Mouse (Mus musculus) kidney, postnatal 4 days (tissue): ENCODE measurements around the gene Serp2.

ENCODE experiments used
- DNase-seq, 2 experiments: peaks; one replicate each; pipeline ENCODE4 v3.0.0; 2021; ENCODE audit warnings: mixed read lengths in 2 of 2

Serp2 gene

DNA sequence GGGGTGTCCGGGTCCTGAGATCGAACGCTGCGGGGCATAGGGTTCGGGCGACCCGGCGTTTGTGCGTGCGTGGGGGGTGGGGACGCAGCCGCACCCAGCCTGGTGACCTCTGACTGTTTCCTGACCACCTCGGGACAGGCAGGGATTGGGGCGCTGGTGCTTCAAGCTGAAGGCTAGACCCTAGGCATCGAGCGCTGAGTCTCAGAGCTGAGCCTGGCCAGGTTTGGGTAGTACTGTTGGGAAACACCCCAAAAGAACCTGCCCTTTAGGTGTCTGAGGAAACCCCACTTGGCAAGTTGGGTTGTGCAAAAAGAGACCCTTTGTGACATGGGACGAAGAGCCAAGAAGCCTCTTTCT, at the start of gene Serp2:
Gene Serp2 (minus strand): TSS at position 38 of the 357 bp plus-strand sequence.
- no peak for DNase-seq

DNA sequence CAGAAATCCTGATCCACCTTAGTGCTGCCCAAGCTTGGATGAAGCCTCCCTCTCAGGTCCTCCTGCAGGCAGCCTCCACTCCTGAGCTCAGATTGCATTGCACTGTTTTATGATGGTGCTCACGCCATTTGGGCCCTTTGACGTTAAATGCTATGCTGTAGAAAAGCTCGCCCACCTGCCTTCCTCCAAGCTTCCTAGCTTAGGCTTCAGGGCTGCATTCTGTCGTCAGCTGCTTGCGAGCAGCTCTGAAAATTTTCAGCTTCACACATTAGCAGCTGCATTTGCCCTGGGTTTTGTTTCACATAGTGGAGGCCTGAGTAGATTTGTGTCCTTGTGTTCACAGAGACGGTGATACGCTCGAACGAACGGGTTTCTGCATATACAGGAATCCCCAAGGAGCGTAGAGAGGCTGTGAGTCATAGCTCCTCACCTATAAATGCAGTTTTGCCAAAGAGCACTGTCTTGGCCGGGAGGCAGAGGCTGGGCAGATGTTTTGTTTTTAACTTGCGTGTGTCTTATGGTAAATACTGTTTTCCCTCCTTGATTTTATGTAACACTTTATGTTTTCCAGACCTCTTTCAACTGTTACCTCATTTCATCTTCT, 49.3 kb upstream of the Serp2 start:
- no peak for DNase-seq

DNA sequence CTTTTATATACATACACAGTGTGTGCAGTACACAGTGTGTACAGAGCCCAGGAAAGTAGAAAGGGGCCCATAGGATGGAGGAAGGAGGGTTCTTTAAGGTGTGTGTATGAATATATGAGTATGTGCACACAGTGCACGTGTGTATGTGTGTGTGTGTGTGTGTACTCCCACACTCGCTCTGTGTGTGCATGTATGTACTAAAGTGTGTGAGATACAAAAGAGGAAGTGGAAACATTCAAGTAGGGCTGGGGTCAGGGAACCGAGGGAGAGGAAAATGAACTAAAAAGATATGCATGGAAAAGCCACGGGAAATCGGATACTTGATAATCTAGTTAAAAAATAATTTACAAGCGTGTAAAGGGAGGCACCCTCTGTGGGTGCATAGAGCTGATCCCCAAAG, 47.3 kb upstream of the Serp2 start:
- no peak for DNase-seq

DNA sequence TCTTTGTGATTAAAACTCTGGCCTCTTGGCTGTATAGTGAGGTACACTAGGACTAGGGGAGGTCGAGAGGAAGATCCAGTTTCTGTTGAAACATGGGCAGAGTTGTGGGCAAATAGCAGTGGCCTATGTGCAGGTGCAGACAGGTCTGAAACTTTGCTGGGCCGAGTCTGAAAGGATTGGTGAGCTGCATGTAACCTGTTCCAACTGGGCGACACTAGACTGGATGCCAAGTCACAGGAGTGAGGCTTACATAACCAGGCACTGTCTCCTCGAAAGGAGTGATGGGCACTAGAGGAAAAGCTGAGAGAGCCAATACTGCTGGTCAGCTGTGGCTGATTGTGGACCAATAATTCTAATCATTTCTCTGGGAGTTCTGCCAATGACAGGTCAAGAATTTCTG, 45.0 kb upstream of the Serp2 start:
- no peak for DNase-seq

DNA sequence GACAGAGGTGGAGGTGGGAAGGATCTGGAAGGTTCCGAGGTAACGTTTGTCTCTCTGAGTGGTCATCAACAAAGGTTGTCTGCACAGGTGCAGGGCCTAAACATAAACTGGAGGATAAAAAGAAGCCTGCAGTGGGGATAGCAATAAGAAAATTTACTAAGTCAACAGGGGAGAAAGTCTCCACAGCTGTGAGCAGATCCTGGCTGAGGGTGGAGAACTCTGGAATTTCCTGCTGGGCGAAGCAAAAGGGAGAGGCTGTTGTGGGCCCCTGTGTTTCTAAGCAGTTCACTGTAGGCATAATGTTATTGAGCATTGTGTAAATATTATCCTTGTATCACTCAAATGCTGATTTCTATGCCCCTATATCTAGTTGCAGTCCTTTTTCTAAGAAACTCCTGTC, 43.7 kb upstream of the Serp2 start:
- no peak for DNase-seq

DNA sequence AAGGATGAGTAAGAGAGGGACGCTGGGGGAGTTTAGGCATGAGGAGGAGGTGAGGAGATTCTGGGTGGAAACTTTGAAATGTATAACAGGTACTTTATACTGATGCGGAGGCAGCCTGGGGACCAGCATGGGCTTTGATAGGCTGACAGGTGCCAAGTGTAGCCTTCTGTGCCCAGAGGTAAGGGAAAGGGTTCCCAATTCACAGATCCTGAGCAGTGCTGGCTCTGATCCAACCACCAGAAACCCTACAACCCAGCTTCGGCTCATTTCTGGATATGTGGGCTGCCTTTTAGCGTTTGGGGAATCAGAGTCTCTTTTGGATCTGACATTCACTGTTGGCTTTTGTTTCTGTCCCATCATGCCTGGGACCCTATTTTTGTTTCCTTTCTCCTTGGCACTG, 43.0 kb upstream of the Serp2 start:
- DNase-seq: no peak

DNA sequence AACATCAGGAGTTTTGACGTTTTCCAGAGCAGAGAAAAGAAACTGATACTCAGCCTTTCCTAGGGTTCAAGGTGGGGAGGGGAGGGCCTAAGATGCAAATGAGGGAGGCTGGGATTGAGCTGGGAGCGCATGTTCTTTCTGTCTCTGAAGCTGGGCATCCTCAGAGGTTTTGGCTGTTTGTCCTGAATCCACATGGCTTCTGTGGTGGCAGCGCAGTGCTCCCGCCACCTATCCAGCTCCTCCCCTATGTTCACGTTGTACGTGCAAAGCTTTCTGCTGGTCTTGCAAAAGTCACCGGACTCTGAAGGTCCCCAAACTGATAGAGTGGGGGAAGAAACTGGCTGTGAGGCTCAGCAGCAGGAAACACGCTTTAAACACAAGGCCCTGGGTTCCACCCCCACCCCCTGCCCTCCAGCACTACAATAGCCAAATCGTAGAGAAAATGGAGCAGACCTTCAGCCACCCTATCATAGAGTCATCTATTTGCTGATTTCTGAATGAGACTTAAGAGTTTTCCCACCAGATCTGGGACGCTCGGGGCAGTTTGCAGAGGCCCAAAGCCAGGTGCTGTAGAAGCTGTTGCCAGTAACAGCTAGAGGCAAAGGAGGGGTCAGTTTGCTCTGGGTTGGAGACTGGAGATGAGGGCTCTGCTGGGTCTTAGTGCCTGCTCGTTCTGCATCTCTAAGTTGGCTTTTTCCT, 42.0 kb upstream of the Serp2 start:
- peak; percentile 49 to 65 for DNase-seq

DNA sequence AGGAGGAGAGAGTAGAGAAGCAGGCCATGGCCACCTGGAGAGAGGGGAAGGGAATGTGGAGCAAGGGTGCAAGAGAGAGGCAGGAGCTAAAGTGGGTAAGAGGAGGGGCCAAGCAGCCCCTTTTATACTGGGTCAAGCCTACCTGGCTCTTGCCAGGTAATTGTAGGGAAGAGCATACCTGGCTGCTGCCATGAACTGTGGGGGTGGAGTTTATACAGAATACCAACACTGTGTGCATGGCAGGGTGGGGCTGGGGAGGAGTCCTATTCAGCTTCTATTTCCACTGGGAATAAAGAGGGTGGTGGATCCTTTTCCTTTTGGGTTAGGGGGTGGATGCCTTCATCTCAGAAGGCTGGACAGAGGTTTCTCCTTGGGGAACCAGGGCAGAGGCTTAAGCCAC, 41.1 kb upstream of the Serp2 start:
- DNase-seq: no peak

DNA sequence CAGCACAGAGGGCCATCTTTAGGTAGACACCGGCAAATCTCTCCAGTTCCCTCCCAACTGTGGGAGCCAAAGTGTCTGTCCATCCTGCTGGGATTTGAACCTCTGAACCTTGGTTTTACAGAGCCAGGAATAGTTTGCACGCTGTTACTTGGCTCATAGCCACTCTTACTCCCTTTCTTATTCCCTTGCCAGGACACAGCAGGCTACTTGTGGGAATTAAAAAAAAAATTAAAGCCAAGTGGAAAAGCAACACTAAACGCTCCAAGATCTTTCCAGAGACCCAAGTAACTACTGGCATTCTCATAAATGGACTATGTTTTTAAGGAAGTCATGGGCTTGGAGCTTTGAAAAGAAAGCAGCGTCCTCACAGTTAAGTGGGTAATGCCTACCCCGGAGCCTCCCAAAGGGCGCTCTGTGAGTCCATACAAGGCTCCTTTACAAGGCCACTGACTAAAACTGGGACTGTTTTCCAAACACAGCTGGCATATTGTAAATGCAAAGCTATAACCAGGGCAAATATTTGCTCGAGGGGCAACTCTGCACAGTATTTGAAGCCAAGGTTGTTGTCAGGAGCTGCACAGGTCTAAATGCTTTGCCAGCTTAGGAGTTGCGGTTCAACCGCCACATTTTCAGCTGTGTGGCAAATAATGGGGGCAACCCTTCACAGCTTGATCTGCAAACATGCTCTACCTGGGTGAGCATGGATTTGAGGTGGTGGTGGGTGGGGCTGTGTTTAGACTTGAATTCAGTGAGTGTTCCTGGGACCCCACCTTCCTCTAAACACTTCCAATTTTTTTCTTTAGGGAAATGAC, 38.6 kb upstream of the Serp2 start:
- DNase-seq: no peak

DNA sequence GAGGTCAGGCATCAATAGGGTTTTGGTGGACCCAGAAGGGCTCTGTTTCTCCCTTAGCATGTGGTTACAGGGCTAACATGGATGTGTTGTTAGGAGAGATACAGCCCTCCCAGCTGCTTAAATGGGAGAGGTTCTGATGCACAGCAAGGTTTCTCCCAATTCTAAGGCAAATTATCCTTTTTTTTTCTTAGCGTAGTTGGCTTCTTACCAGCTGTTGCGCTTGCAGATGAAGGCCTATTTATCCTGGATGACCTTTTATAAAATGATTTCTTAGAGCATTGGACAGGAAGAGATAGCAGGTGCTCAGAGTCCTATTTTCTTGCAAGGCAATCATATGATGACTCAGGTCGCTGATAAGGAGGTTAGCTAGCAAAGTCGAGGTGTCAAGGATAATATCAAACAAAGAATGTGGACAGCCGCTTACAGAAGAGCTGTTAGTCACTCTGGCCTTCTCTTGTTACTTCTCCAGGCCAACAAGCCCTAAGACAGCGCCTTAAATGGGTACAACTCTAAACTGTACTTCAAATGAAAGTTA, 37.7 kb upstream of the Serp2 start:
- DNase-seq: no peak

DNA sequence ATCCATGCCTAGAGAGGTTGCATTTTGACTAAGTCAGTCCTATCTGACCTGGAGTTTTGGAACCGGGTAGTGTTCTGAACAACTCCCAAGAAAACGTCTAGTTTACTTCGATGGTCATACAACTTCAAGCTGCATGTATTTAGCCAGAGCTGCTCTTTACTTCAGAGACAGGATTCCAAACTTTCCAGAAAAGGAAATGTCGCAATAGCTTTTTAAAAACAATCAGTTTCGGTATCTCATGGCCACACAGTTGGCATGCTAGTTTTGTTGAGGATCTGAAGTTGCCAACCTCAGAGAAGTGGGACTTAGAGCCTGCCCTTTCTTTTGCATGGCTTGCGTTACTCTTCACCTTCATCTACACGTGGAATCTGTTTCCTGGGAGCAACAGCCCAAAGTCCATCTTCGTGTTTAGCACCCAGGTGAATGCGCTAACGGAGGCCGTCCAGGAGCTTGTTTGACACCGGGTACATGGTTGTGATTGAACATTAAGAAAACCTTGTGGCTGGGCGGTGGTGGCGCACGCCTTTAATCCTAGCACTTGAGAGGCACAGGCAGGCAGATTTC, 37.0 kb upstream of the Serp2 start:
- no peak for DNase-seq

DNA sequence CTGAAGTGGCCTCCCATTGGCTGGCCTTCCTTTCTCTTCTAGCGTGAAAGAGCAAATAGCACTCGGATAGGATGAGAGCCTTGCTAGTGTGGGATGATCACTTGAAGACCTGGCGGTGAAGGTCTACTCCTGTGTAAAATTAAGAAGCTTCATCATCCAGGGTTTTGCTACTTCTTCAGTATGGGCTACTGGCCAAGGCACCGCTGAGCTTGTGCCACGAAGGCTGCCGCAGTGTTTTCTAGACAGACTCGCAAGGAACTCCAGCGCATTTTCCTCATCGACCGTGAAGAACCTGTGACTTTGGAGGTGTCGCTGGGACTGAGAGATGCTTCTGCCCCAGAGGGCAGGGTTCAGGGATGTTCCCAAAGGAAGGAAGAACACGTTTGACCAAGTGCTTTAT, 36.0 kb upstream of the Serp2 start:
- DNase-seq: no peak

DNA sequence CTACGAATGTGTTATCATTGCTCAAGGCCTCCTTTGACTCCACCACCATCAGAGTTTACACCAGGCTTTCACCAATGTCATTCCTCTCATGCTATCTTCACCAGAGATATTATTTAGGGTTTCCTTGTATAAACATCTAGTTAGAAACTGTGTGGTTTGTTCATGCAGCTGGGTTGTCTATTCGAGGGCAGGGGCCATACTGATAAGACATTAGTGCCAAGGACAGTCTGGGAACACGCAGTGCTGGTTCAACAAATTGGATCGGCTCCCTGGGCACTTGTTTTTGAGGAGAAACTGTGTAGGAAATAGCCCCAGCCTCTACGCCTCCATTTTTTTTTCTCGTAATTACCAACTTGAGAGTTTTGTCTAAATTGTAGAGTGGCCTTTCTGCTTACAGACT, 35.4 kb upstream of the Serp2 start:
- no peak for DNase-seq

DNA sequence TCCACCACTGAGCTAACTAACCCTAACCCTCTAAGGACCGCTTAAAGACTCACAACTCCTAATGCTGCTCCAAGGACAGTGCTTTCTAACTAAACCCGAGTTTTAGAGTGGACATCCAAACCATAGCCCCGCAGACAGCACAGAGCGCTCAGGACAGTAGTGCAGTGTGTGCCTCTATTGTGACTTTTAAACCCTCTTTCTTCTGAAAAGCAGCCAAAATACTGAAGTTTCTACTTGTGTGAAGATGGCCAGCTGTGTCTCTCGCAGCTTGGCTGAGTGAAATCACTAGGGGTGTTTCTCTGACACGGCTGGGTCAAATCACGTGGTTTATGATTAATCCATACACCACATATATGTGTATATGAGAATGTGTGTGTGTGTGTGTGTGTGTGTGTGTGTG, 33.4 kb upstream of the Serp2 start:
- no peak for DNase-seq

DNA sequence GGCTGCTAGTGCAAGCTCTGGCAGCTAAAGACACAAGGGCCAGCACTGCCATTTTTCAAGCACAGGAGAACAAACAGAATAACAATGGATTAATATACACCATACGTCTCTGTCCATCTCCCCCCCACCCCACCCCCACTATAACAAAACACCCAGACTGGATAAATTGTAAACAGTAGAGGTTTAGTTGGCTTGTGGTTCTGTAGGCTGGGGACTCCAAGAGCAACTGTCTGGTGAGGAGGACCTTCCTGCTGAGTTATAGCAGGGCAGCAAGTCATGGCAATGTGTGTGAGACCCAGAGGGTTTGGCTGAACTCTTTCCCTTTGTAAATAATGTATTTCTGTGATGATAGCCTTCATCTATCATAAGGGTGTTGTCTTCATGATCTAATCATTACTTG, 33.0 kb upstream of the Serp2 start:
- DNase-seq: no peak

DNA sequence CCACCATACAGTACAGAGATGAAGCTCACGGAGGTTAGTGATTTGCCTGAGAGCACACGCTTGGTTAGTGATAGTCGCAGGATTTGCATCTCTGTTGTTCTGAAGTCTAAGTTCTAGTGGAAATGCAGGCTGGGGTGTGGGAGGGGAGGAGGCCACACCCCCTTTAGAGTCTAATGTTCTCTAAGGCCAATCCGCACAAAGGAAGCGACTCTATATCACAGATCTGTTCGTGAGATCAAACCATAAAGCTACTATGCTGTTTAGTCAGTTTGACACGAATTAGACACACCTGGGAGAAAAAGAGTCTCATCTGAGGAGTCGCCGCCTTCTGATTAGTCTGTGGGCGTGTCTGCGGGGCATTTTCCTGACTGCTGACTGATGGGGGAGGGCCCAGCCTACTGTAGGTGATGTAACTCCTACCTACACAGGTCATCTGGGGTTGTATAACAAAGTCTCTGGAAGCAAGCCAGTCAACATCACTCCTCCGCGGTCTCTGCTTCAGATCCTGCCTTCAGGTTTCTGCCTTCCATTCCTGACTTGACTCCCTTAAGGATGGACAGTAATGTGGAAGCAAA, 29.2 kb upstream of the Serp2 start:
- DNase-seq: peak in 1 of 2 experiments; percentile 62

DNA sequence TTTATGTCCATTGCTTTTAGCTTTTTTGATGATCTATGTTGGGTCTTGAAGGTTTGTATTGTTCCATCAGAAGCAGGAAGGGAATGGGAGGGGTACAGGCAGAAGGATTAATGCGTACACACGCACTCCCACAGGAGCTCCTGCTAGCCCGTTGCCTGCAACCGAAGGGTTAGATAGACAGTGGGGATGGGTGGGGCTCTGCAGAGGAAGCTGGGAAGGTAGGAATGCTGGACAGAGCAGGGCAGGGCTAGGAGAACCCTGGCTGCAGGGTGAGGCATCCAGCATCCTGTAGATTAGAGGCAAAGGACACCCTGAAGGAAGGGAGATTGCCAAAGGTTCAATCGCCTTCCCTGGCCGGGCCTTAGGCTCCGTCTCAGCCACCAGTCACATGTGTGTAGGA, 27.3 kb upstream of the Serp2 start:
- no peak for DNase-seq

DNA sequence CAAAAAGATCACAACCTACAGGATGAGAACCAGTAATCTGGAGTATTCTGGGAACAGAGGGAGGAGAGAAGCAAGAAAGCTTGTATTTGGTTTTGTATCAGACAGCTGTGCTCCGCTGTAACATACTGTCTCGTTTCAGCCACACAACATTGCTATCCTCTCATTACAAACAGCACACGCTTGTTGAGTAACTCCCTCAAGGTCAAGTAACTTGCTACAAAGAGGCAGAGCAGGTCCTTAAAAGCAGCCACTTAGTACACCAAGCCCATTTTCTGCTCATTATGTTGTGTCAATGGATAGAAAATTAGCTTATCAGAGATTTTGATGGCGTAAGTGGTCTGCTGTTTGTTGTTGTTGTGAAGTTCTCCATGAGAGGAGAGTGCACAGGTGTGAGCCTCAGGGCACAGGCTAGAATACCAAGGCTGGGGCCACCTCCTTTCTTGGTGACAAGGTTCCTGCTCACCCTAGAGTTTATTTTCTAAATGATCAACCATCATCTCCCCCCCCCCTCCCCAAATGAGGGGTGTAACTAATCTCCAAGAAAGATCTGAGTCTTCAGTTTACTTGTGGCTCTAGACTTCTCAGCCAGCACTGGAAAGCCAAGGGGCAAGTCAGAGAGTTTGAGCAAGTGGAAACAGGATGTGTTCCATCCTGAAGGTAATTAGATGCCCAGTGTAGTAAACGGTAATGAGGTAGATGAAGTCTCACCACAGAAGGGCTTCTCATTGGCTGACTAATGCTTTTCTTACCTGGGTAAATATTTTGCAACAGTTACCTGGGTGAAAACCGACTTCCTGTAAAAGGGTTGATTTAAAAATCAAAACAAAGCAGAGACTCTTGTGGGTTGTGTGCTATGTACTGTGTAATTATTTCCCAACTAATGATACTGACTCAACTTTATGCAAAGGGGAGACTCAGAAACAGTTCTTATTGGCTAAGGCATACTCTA, 25.6 kb upstream of the Serp2 start:
- DNase-seq: no peak

DNA sequence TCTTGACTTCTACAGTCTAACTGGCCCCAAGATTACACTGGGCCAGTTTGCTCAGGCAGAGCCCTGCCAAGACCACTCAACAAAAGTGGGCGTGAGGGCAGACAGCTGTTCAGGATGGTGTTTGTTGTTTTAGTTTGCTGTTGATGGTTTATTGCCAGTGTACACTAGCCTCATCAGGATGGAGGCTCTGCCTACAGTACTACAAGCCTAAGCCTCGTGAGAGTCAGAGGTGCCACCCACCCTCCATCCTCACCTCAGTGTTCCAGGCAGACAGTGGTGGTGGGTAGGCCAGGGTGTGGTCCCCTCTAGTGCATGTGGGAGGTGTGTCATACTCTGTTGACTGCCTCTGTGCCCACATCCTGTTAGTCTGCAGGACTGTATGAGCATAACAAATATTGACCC, 23.0 kb upstream of the Serp2 start:
- no peak for DNase-seq

DNA sequence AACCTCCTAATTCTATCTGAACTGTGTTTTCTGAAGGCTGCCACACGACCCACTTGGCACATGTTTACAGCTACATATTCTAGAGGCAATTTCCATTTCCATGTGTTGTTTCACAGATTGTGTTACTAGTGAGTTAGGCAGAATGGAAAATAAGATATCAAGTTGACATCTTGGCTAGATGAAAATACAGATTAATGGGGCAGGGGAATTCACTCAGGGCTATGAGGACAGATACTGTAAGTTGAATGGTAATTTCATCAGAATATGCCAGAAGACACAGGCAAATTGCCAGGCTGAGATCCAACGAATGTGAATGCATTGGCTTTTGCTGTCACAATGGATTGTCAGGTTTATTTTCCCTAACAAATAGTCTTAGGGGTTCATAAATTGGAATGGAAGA, 21.2 kb upstream of the Serp2 start:
- no peak for DNase-seq

DNA sequence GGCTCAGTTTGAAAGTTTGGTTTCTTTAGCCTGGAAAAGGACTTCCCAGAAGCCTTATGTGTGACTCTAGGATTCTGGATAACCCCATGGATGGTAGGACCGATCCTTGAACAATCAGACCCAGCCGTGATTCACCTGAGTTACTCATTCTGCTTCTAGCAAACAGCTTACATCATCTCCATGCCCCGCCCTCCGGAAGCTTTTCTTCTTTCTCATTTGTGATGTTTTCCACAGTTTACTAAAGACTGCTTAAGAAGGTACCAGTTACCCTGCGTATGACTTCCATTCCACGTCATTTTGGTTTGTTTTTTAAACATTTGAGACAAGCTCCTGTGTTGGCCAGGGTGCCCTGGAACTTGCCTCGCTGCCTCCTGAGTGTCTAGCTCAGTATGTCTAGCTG, 13.6 kb upstream of the Serp2 start:
- no peak for DNase-seq
